Mouse (Mus musculus) megakaryocyte, embryonic 14.5 days (primary cell): ENCODE data around the gene Omp. TPM values are rescaled to one million over a fixed set of nuclear protein-coding genes. Genes with fewer than 3 reads are reported as not detected.
"Not testable (repeated sequence)": the region's sequence is repeated elsewhere in the genome, so short reads cannot be mapped to it uniquely, and the experiment has no call there.

Experiments used
- H3K27me3 ChIP-seq: replicated peaks from 2 replicates; pipeline ENCODE3; 2012; ENCODE audit warnings: inconsistent platforms
- H3K36me3 ChIP-seq: replicated peaks from 2 replicates; pipeline ENCODE3; 2012; ENCODE audit warnings: low read length, inconsistent platforms, mixed read lengths
- H3K4me1 ChIP-seq: 2 replicates; pipeline ENCODE4 v1.6.1; 2012; ENCODE audit warnings: inconsistent platforms
- H3K4me3 ChIP-seq: replicated peaks from 2 replicates; pipeline ENCODE3; 2012; ENCODE audit warnings: moderate library complexity, mild to moderate bottlenecking, inconsistent platforms
- H3K9me3 ChIP-seq: 2 replicates; pipeline ENCODE4 v1.6.1; 2012; ENCODE audit warnings: inconsistent platforms
- FLI1 ChIP-seq: IDR thresholded peaks from 2 replicates; pipeline ENCODE4 v1.6.1; 2012; ENCODE audit warnings: low read length, inconsistent platforms, mixed read lengths
- GATA1 ChIP-seq: IDR thresholded peaks from 3 replicates; pipeline ENCODE4 v1.6.1; 2012; ENCODE audit warnings: mixed read lengths, low read length, inconsistent platforms, borderline replicate concordance
- polyA plus RNA-seq: library from polyadenylated mRNA; stranded (reverse); fragments of >175 nt; gene quantifications from 2 replicates; pipeline ENCODE4 v1.2.3, GENCODE M21; 2012; ENCODE audit warnings: low replicate concordance; ENCODE audit not compliant: insufficient read depth

Gene Omp
- polyA plus RNA-seq = 0.29 TPM in 1 of 2 replicates, not detected in the other

- Histone ChIP-seq H3K9me3 (no peaks in the 10 kb centered on the region), H3K36me3 (peaks cover 94% of the 10 kb centered on the region), H3K4me3 (no peak within 1 kb of the TSS), H3K4me1 (peaks cover 78% of the 10 kb centered on the region), H3K27me3 (peaks cover 3% of the 10 kb centered on the region)
- TF ChIP-seq GATA1 = no peak
- no peak for TF ChIP-seq FLI1
These were observed at the start of gene Omp for GRCm38 (mm10) chr7:98145402-98145801. TSS of gene Omp (minus strand) at chr7:98145502.

DNA sequence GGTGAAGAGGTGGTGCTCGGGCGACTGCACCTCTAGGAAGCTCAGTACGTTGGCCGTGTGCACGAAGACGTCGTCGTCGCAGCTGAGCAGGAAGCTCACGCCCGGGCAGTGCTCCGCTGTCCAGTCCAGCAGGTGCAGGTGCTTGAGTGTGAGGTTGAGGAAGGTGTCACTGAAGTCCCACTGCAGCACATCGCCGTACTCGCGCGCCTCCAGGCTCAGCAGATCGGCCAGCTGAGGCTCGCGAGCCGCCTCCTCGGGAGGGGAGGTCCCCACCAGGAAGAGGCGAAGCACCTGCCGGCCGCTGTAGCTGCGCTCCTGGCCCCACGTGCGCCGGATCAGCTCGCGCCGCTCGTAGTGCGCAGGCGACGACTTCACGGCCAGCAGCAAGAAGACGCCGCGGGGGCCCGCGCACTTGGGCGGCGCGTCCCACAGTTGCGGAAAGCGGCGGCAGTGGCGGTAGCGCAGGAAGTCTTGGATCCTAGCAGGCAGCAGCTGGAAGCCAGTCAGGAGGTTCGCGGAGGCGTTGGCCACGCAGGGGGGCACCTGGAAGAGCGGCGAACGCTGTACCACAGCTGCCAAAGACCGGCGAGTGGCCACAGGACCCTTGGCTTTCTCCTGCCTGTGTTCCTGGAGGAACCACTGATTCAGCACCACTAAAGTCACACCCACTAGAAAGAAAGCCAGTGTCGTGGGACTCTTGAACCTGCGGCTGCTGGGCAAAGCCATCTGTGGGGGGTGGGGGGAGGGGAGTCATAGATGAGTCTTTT is 48.9 kb upstream of the Omp start:
- Histone ChIP-seq H3K9me3 (no peaks in the 10 kb centered on the region), H3K27me3 (peaks cover 61% of the 10 kb centered on the region), H3K4me3 (peak overlapping the region; percentile 93), H3K36me3 (no peaks in the 10 kb centered on the region), H3K4me1 (peaks cover 54% of the 10 kb centered on the region)
- TF ChIP-seq FLI1 (no peak), GATA1 (no peak)

GRCm38 (mm10) chr7:98193515-98194025 is 48.3 kb upstream of the Omp start:
- Histone ChIP-seq H3K27me3 (peaks cover 56% of the 10 kb centered on the region), H3K4me3 (peak overlapping the region; percentile 93), H3K9me3 (no peaks in the 10 kb centered on the region), H3K4me1 (peaks cover 61% of the 10 kb centered on the region), H3K36me3 (no peaks in the 10 kb centered on the region)
- TF ChIP-seq GATA1 = no peak
- TF ChIP-seq FLI1 = no peak

DNA sequence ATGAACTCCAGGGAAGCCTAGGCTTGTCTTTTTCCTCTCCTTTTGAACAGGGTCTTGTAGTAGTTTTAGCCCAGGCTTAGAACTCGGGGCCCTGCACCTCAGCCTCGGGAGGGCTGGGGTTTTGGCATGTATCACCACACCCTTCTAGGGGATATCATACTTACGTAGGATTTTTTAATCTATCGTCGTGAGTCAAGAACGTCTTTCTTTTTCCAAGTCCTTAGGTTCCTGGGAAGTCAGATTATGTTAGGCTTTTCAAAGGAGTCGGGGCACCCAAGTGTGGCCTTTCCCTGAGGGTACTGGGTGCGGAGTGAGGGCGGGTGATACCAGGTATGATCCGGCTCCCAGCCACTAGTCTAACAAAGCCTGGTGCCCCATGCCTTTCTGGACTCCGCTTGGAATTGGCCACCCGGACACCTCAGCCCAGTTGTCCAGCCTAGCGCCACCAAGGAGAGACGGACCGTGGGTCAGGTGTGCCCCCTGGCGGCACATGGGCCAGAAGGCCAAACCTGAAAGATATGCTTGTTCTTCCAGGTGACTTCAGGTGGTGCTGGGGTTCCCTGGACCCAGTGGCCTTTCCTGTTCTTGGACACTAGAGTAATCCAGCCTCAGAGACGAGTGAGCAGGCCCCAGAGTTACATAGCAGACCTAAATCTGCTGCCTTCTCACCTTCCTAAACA is 46.4 kb upstream of the Omp start:
- no peaks in the 10 kb centered on the region for H3K36me3 ChIP-seq
- TF ChIP-seq FLI1 = no peak
- TF ChIP-seq GATA1 = no peak
- peaks cover 49% of the 10 kb centered on the region for H3K27me3 ChIP-seq
- no peaks in the 10 kb centered on the region for H3K9me3 ChIP-seq
- H3K4me3 ChIP-seq = no peak overlapping the region
- peaks cover 79% of the 10 kb centered on the region for H3K4me1 ChIP-seq

- Histone ChIP-seq H3K4me3 (no peak overlapping the region), H3K27me3 (peaks cover 38% of the 10 kb centered on the region), H3K36me3 (no peaks in the 10 kb centered on the region), H3K9me3 (no peaks in the 10 kb centered on the region), H3K4me1 (peaks cover 88% of the 10 kb centered on the region)
- TF ChIP-seq GATA1 = no peak
- no peak for TF ChIP-seq FLI1
These were observed 45.3 kb upstream of the Omp start for GRCm38 (mm10) chr7:98190578-98190977.

DNA sequence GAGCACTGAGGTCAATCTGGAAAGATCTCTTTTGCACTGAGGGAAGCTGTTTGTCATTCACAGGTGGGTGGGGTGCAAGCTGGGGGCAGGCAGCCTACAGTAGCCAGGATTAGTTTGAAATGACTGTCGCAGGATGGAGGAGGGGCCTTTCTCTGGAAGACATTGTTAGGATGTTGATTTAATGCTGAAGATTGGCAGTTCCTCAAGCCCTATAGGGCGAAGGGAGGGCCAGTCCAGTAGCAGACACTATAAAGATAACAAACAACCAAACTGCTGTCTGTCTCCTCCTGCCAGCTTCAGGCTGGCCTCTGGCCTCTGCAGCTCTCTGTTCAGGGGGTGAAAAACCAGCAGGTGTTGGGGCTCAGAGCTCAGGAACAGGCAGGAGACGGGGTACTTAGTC is 44.4 kb upstream of the Omp start:
- peaks cover 30% of the 10 kb centered on the region for H3K27me3 ChIP-seq
- H3K4me3 ChIP-seq = no peak overlapping the region
- no peak for TF ChIP-seq FLI1
- no peak for TF ChIP-seq GATA1
- no peaks in the 10 kb centered on the region for H3K9me3 ChIP-seq
- H3K4me1 ChIP-seq = peaks cover 92% of the 10 kb centered on the region
- no peaks in the 10 kb centered on the region for H3K36me3 ChIP-seq

DNA sequence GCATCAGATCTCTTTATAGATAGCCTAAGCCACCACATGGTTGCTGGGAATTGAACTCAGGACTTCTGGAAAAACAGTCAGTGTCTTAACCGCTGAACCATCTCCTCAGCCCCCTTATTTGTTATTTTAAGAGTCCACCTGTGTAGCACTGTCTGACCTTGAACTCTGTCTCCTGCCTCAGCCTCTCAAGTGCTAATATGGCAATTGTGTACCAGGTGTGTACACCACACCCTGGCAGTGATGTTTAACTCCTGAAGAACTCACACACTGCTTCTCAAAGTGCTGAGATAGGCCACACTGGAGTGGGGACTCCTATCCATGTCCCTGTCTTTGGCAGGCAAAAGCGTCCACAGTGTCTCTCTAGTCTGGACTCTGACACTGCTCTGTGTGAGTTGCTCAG is 43.4 kb upstream of the Omp start:
- TF ChIP-seq GATA1 = no peak
- TF ChIP-seq FLI1 = no peak
- Histone ChIP-seq H3K4me1 (peaks cover 92% of the 10 kb centered on the region), H3K27me3 (peaks cover 19% of the 10 kb centered on the region), H3K36me3 (peaks cover 7% of the 10 kb centered on the region), H3K4me3 (no peak overlapping the region), H3K9me3 (no peaks in the 10 kb centered on the region)

DNA sequence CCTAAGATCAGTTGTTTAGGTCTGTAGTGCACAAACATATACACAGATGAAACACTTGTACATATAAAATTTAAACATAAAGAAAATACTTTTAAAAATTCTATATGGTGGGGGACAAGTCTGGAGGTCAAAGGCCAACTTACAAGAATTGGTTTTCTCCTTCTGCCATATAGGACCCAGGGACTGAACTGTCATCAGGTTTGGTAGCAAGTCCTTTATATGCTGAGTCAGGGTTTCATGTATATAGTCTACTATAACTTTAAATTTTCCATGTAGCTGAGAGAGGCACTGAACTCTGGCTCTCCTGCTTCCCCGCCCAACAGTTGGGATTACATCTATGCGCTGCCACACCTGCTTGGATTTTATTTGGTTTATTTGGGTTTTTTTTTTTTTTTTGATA is 42.9 kb upstream of the Omp start:
- Histone ChIP-seq H3K9me3 (no peaks in the 10 kb centered on the region), H3K4me1 (peaks cover 92% of the 10 kb centered on the region), H3K27me3 (peaks cover 15% of the 10 kb centered on the region), H3K36me3 (peaks cover 11% of the 10 kb centered on the region), H3K4me3 (no peak overlapping the region)
- TF ChIP-seq FLI1 (no peak), GATA1 (no peak)

DNA sequence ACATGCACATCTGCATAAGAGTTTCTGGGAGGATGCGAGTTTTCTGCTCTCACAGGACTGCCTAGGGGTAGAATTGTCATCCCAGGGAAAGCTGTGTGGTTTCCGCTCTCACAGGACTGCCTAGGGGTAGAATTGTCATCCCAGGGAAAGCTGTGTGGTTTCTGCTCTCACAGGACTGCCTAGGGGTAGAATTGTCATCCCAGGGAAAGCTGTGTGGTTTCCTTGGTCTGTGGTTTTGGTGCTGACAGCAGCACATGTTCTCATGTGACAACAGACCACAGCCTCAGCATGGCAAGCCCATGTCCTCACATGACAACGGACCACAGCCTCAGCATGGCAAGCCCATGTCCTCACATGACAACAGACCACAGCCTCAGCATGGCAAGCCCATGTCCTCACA is 42.0 kb upstream of the Omp start:
- H3K4me3 ChIP-seq, H3K27me3 ChIP-seq, H3K9me3 ChIP-seq: not testable (repeated sequence)
- peaks cover 20% of the 10 kb centered on the region for H3K36me3 ChIP-seq
- H3K4me1 ChIP-seq = peaks cover 96% of the 10 kb centered on the region

- H3K9me3 ChIP-seq = peaks cover 4% of the 10 kb centered on the region; the same call in 1 of the 2 replicates
- H3K4me3 ChIP-seq = no peak overlapping the region
- H3K36me3 ChIP-seq = peaks cover 20% of the 10 kb centered on the region
- TF ChIP-seq GATA1 (no peak), FLI1 (no peak)
- peaks cover 97% of the 10 kb centered on the region for H3K4me1 ChIP-seq
- H3K27me3 ChIP-seq = no peaks in the 10 kb centered on the region
These were observed 41.3 kb upstream of the Omp start for GRCm38 (mm10) chr7:98186637-98187036.

- Histone ChIP-seq H3K9me3 (peaks cover 4% of the 10 kb centered on the region; the same call in 1 of the 2 replicates), H3K4me3 (peak overlapping the region; percentile 54), H3K36me3 (peaks cover 23% of the 10 kb centered on the region), H3K27me3 (no peaks in the 10 kb centered on the region), H3K4me1 (peaks cover 96% of the 10 kb centered on the region)
- TF ChIP-seq FLI1 = no peak
- no peak for TF ChIP-seq GATA1
These were observed 40.0 kb upstream of the Omp start for GRCm38 (mm10) chr7:98185326-98185725.
